Mouse (Mus musculus) right cerebral cortex, postnatal 36 days (tissue): ENCODE measurements around the gene Cpsf4l.

ENCODE experiments used
- DNase-seq, 2 experiments: peaks; one replicate each; pipeline ENCODE4 v3.0.0; 2022; ENCODE audit warnings: low spot score in 2 of 2, mixed read lengths in 1 of 2

Cpsf4l gene

GRCm38 (mm10) chr11:113735151-113735550, 25.3 kb upstream of the Cpsf4l start:
- DNase-seq: no peak

- no peak for DNase-seq
Observed at GRCm38 (mm10) chr11:113733631-113734364, 24.0 kb upstream of the Cpsf4l start.

- DNase-seq: no peak
Observed at GRCm38 (mm10) chr11:113731945-113732612, 22.3 kb upstream of the Cpsf4l start.

GRCm38 (mm10) chr11:113730879-113731278, 21.1 kb upstream of the Cpsf4l start:
- DNase-seq: no peak

- no peak for DNase-seq
Observed at GRCm38 (mm10) chr11:113729917-113730316, 20.1 kb upstream of the Cpsf4l start.

GRCm38 (mm10) chr11:113729239-113729638, 19.4 kb upstream of the Cpsf4l start:
- DNase-seq: no peak

GRCm38 (mm10) chr11:113727992-113728391, 18.2 kb upstream of the Cpsf4l start:
- DNase-seq: no peak

GRCm38 (mm10) chr11:113726994-113727888, 17.4 kb upstream of the Cpsf4l start:
- DNase-seq: no peak

- DNase-seq: no peak
Observed at GRCm38 (mm10) chr11:113725235-113726048, 15.6 kb upstream of the Cpsf4l start.

- DNase-seq: no peak
Observed at GRCm38 (mm10) chr11:113722405-113723090, 12.7 kb upstream of the Cpsf4l start.

GRCm38 (mm10) chr11:113717767-113718424, 8.1 kb upstream of the Cpsf4l start:
- no peak for DNase-seq

- no peak for DNase-seq
Observed at GRCm38 (mm10) chr11:113716132-113716531, 6.3 kb upstream of the Cpsf4l start.

- no peak for DNase-seq
Observed at GRCm38 (mm10) chr11:113715078-113715674, 5.4 kb upstream of the Cpsf4l start.

GRCm38 (mm10) chr11:113711061-113711460, 1.2 kb upstream of the Cpsf4l start:
- no peak for DNase-seq

GRCm38 (mm10) chr11:113710257-113710777, 500 bp upstream of the Cpsf4l start:
- DNase-seq: no peak

GRCm38 (mm10) chr11:113709272-113709671, 545 bp downstream of the Cpsf4l start:
- DNase-seq: no peak

GRCm38 (mm10) chr11:113708629-113709213, 1.1 kb downstream of the Cpsf4l start:
- DNase-seq: no peak

GRCm38 (mm10) chr11:113705966-113706652, 3.7 kb downstream of the Cpsf4l start:
- DNase-seq: no peak

GRCm38 (mm10) chr11:113703758-113704157, 6.1 kb downstream of the Cpsf4l start:
- peak; percentile 65 to 70 for DNase-seq
